8 mouse cellular contexts compared by ENCODE assay signal in the genomic region with DNA sequence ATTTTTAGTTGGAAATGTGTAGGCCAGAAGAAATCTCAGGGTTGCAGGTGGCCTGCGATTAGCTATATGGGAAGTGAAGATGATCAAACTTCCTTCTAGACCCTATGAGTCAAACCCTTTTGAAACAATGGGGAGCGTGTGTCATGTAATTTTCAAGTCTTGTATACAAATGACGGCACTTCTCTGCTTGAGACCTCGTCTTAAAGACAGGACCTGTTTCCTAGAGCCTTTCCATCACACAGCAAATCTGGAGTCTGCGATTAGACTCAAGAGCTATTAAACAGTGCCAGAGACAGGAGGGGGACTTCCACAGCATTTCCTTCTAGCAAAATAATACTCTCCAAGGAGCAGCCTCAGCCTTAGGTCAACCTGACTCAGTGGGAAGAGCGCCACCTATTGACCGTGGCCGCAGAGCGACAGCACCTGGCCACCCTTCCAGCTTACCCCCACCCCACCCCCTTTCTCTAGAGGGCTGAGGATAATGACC.
DNase-seq lines count a peak whose midpoint lies in the region; TF ChIP-seq lines count a peak whose summit lies in the region.

No protein-coding gene starts in this region.

- H3K36me3 ChIP-seq in kidney, adult 2 months (ENCODE audit: control insufficient read depth, insufficient read depth, low read length), result no peaks in the 10 kb centered on the region

- no peak for TF ChIP-seq POLR2A in kidney, adult 2 months (IDR thresholded peaks at IDR 0.05; ENCODE audit: low read depth, low read length)
- no peak for TF ChIP-seq POLR2A in lung, adult 2 months (IDR thresholded peaks at IDR 0.05; ENCODE audit: borderline replicate concordance, extremely low read depth, low read depth, low read length)

- H3K27me3 ChIP-seq in kidney, adult 2 months (replicated peaks; ENCODE audit: control insufficient read depth, insufficient read depth, low read length), result no peaks in the 10 kb centered on the region

- H3K4me1 ChIP-seq in kidney, adult 2 months (ENCODE audit: control insufficient read depth, insufficient read depth, low read length), result no peaks in the 10 kb centered on the region
- H3K4me1 ChIP-seq in lung, adult 2 months (ENCODE audit: control insufficient read depth, insufficient read depth, low read length), result peaks cover 6% of the 10 kb centered on the region

- intact Hi-C loops in gastrocnemius, postnatal 14 days (cut with DNase I; ENCODE audit: low total_unique reads), result no loop called here

- no peak overlapping the region for H3K4me3 ChIP-seq in kidney, adult 2 months (ENCODE audit: insufficient read depth, low read depth, low read length)
- H3K4me3 ChIP-seq in lung, adult 2 months (replicated peaks; ENCODE audit: extremely low read depth, low read depth, low read length), result no peak overlapping the region

- WGBS in kidney, adult 2 months, result 29% methylated on average over 9 of the region's 9 CpGs
- WGBS in lung, adult 2 months, result 19% methylated on average over 9 of the region's 9 CpGs

- H3K27ac ChIP-seq in kidney, adult 2 months (ENCODE audit: insufficient read depth, low read depth, low read length), result peak overlapping the region; percentile 41

- TF ChIP-seq CTCF in kidney, adult 2 months (conservative IDR thresholded peaks at IDR 0.05; ENCODE audit: insufficient read depth, insufficient read length, low read depth, low read length), result peak; percentile 89
- TF ChIP-seq CTCF in lung, adult 2 months (IDR thresholded peaks at IDR 0.05; ENCODE audit: insufficient read depth, low read length), result peak; percentile 86

- DNase-seq in left cerebral cortex, adult 18-20 months (ENCODE audit: low spot score in 2 of 2), result peak; percentile 49 to 58
- DNase-seq in left cerebral cortex, adult 8-10 months (ENCODE audit: low spot score in 2 of 2), result no peak
- peak; percentile 65 for DNase-seq in brain, adult 2 months (ENCODE audit: low read depth, low spot score)
- peak; percentile 52 for DNase-seq in gastrocnemius, postnatal 14 days
- DNase-seq in kidney, adult 2 months, result peak; percentile 84
- peak; percentile 65 for DNase-seq in lung, adult 2 months
- DNase-seq in ovary, postnatal 36 days (ENCODE audit: low spot score), result peak; percentile 54
- peak; percentile 44 to 55 for DNase-seq in urinary bladder, postnatal 36 days (ENCODE audit: low spot score in 2 of 2)

Comparison
In these comparisons a context has a peak if more than half of its experiments do, and no peak if none do; other contexts are left out.
1. DNase-seq: peak in left cerebral cortex, adult 18-20 months (2 of 2), brain, adult 2 months (single experiment), gastrocnemius, postnatal 14 days (single experiment), kidney, adult 2 months (single experiment), lung, adult 2 months (single experiment), ovary, postnatal 36 days (single experiment) and urinary bladder, postnatal 36 days (2 of 2); none in left cerebral cortex, adult 8-10 months (0 of 2).